Mouse (Mus musculus): Measurements from ENCODE around the gene Gm10352.
"Not testable (repeated sequence)": the region's sequence is repeated elsewhere in the genome, so short reads cannot be mapped to it uniquely, and the experiment has no call there.

Gene Gm10352

DNA sequence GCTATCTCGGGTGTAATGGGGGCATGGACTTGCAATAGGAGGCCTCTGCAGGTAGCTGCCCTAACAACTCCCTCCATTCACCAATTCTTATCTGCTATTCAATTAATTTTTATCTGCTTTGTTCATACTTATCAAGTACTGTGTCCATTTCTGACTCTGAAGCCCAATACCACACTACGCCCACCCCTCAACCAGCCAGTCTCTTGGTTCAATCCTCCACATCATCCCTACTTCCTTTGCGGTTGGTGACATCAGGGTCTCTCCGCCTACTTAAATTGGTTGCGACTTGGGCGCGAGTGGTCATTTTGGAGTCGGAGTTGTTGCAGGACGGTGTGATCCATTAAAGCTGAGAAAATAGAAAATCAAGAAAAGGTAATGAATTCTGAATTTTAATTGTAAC, at the start of gene Gm10352:
Gene Gm10352, plus strand, starts transcription at position 301 of the 400 bp plus-strand sequence.
- DNase-seq (ENCODE audit: low spot score), result not testable (repeated sequence)

DNA sequence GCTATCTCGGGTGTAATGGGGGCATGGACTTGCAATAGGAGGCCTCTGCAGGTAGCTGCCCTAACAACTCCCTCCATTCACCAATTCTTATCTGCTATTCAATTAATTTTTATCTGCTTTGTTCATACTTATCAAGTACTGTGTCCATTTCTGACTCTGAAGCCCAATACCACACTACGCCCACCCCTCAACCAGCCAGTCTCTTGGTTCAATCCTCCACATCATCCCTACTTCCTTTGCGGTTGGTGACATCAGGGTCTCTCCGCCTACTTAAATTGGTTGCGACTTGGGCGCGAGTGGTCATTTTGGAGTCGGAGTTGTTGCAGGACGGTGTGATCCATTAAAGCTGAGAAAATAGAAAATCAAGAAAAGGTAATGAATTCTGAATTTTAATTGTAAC, 31.5 kb downstream of the Gm10352 start, which contains the start of gene Gm29289:
Gene Gm29289, plus strand, starts transcription at position 301 of the 400 bp plus-strand sequence.
- not testable (repeated sequence) for DNase-seq (ENCODE audit: low spot score)

Data from MN1 (cell line).